Mouse (Mus musculus): ENCODE results near the gene Pfpl. TPM values are rescaled to one million over a fixed set of nuclear protein-coding genes. Genes with fewer than 3 reads are reported as not detected.

Gene Pfpl
- polyA plus RNA-seq, 1 experiment from 2014 or later = not detected

GRCm38 (mm10) chr19:12435011-12435416 lies 7.3 kb downstream of the Pfpl start:
- no peak overlapping the region for H3K4me3 ChIP-seq (ENCODE audit: low read depth, low read length)
- no peak overlapping the region for H3K9ac ChIP-seq (ENCODE audit: low read length)
- WGBS = 86% methylated on average over 4 of the region's 4 CpGs
- H3K4me1 ChIP-seq (ENCODE audit: control insufficient read depth, insufficient read depth, low read length) = no peaks in the 10 kb centered on the region
- no peaks in the 10 kb centered on the region for H3K36me3 ChIP-seq (ENCODE audit: control insufficient read depth, insufficient read depth, low read length)
- no peaks in the 10 kb centered on the region for H3K27me3 ChIP-seq (replicated peaks; ENCODE audit: control insufficient read depth, insufficient read depth, low read length)
- H3K4me2 ChIP-seq (ENCODE audit: low read length) = no peak overlapping the region
- H3K9me3 ChIP-seq (replicated peaks; ENCODE audit: control insufficient read depth, low read length) = no peaks in the 10 kb centered on the region
- ATAC-seq (no peak), DNase-seq (ENCODE audit: low spot score) (no peak)
- H3K27ac ChIP-seq (ENCODE audit: low read depth, low read length) = no peak overlapping the region

- 83% methylated on average over 4 of the region's 4 CpGs for WGBS
- no peak overlapping the region for H3K27ac ChIP-seq (ENCODE audit: low read depth, low read length)
- no peak overlapping the region for H3K9ac ChIP-seq (ENCODE audit: low read length)
Observed at GRCm38 (mm10) chr19:12435750-12436524, 8.2 kb downstream of the Pfpl start.

DNA sequence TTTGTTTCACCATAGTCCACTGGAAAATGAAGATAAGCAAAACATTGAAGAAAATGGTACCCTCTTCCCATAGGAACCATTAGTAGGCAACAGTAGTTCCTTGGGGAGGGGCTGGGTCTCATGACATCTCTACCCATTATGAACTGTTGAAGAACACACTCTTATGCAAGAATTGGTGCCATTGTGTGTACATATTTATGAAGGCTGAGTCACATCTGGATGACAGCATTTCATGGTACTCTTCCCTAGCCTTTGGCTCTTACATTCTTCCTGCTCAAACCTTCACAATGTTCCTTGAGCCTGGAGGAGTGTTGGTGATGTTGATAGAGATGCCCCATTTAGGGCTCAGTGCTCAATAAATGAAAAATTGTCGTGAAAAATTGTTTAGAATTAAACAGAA lies 11.9 kb downstream of the Pfpl start:
- Histone ChIP-seq H3K36me3 (ENCODE audit: control insufficient read depth, insufficient read depth, low read length) (no peaks in the 10 kb centered on the region), H3K27ac (ENCODE audit: low read depth, low read length) (no peak overlapping the region), H3K4me1 (ENCODE audit: control insufficient read depth, insufficient read depth, low read length) (no peaks in the 10 kb centered on the region), H3K9ac (ENCODE audit: low read length) (no peak overlapping the region), H3K9me3 (replicated peaks; ENCODE audit: control insufficient read depth, low read length) (no peaks in the 10 kb centered on the region), H3K4me2 (ENCODE audit: low read length) (no peak overlapping the region), H3K27me3 (replicated peaks; ENCODE audit: control insufficient read depth, insufficient read depth, low read length) (no peaks in the 10 kb centered on the region), H3K4me3 (ENCODE audit: low read depth, low read length) (no peak overlapping the region)
- ATAC-seq (no peak), DNase-seq (ENCODE audit: low spot score) (no peak)
- 50% methylated on average over 1 of the region's 1 CpGs for WGBS

More at GRCm38 (mm10) chr19:12435750-12436524, 8.2 kb downstream of the Pfpl start:
- Histone ChIP-seq H3K4me2 (ENCODE audit: low read length) (no peak overlapping the region), H3K27me3 (replicated peaks; ENCODE audit: control insufficient read depth, insufficient read depth, low read length) (no peaks in the 10 kb centered on the region), H3K4me3 (ENCODE audit: low read depth, low read length) (no peak overlapping the region), H3K9me3 (replicated peaks; ENCODE audit: control insufficient read depth, low read length) (no peaks in the 10 kb centered on the region), H3K36me3 (ENCODE audit: control insufficient read depth, insufficient read depth, low read length) (no peaks in the 10 kb centered on the region), H3K4me1 (ENCODE audit: control insufficient read depth, insufficient read depth, low read length) (no peaks in the 10 kb centered on the region)
- DNase-seq (ENCODE audit: low spot score) (no peak), ATAC-seq (no peak)

DNA sequence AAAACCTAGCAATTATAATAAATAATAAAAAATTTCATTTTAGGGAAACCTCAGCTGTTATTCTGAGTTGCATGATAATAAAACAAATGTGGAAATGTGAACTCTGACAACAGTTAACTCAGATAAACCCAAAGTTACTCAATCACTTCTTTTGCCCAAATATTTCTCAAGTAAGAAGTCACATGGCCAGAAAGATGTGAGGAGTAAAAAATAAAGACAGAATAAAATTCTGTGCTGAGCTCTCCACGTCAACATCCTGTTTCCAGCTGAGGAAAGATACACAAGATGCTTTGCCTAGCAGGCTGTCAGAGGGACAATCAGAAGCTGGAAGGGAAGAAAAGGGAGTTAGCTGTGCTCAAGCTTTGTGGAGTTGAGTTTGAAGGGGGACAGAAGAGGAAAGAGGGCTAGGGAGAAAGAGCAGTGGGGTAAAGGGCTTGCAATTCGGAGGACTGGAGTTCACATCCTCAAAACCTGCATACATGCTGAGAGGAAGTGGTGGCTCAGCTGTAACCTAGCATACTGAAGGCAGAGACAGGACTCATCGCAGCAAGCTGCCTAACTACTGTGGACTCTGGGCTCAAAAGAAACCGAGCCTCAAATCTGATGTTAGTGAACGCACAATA lies 12.5 kb downstream of the Pfpl start:
- Histone ChIP-seq H3K9me3 (replicated peaks; ENCODE audit: control insufficient read depth, low read length) (no peaks in the 10 kb centered on the region), H3K9ac (ENCODE audit: low read length) (no peak overlapping the region), H3K4me1 (ENCODE audit: control insufficient read depth, insufficient read depth, low read length) (no peaks in the 10 kb centered on the region), H3K36me3 (ENCODE audit: control insufficient read depth, insufficient read depth, low read length) (no peaks in the 10 kb centered on the region), H3K4me3 (ENCODE audit: low read depth, low read length) (no peak overlapping the region), H3K27ac (ENCODE audit: low read depth, low read length) (no peak overlapping the region), H3K27me3 (replicated peaks; ENCODE audit: control insufficient read depth, insufficient read depth, low read length) (no peaks in the 10 kb centered on the region), H3K4me2 (ENCODE audit: low read length) (no peak overlapping the region)
- DNase-seq (ENCODE audit: low spot score) = no peak
- WGBS = 68% methylated on average over 5 of the region's 5 CpGs
- no peak for ATAC-seq

- WGBS = 83% methylated on average over 4 of the region's 4 CpGs
- H3K4me1 ChIP-seq (ENCODE audit: control insufficient read depth, insufficient read depth, low read length) = no peaks in the 10 kb centered on the region
- DNase-seq (ENCODE audit: low spot score) (no peak), ATAC-seq (no peak)
- no peak overlapping the region for H3K4me2 ChIP-seq (ENCODE audit: low read length)
- no peak overlapping the region for H3K27ac ChIP-seq (ENCODE audit: low read depth, low read length)
- H3K27me3 ChIP-seq (replicated peaks; ENCODE audit: control insufficient read depth, insufficient read depth, low read length) = no peaks in the 10 kb centered on the region
- no peaks in the 10 kb centered on the region for H3K9me3 ChIP-seq (replicated peaks; ENCODE audit: control insufficient read depth, low read length)
- no peaks in the 10 kb centered on the region for H3K36me3 ChIP-seq (ENCODE audit: control insufficient read depth, insufficient read depth, low read length)
- no peak overlapping the region for H3K9ac ChIP-seq (ENCODE audit: low read length)
- H3K4me3 ChIP-seq (ENCODE audit: low read depth, low read length) = no peak overlapping the region
Observed at GRCm38 (mm10) chr19:12442560-12442959, 14.9 kb downstream of the Pfpl start.

DNA sequence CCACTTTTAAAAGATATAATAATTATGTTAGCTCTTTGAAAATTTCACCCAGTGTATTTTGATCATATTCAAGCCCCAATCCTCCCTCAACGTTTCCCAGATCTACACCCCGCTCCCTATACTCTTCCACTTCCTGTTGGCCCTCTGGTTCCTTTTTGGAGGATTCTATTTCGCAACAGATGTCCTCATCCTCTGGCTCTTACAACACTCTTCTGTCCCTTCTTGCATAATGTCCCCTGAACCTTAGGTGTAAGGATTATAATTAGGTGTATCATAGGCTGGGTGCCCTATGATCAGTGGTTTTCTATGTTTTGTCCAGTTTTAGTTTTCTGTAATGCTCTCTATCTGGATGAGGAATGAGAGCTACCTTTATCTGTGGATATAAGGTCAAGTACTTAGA lies 17.3 kb downstream of the Pfpl start:
- WGBS = 81% methylated on average over 3 of the region's 3 CpGs
- H3K36me3 ChIP-seq (ENCODE audit: control insufficient read depth, insufficient read depth, low read length) = no peaks in the 10 kb centered on the region
- DNase-seq (ENCODE audit: low spot score) (no peak), ATAC-seq (no peak)
- no peak overlapping the region for H3K4me3 ChIP-seq (ENCODE audit: low read depth, low read length)
- no peak overlapping the region for H3K4me2 ChIP-seq (ENCODE audit: low read length)
- H3K9me3 ChIP-seq (replicated peaks; ENCODE audit: control insufficient read depth, low read length) = no peaks in the 10 kb centered on the region
- no peaks in the 10 kb centered on the region for H3K4me1 ChIP-seq (ENCODE audit: control insufficient read depth, insufficient read depth, low read length)
- no peak overlapping the region for H3K9ac ChIP-seq (ENCODE audit: low read length)
- no peak overlapping the region for H3K27ac ChIP-seq (ENCODE audit: low read depth, low read length)
- no peaks in the 10 kb centered on the region for H3K27me3 ChIP-seq (replicated peaks; ENCODE audit: control insufficient read depth, insufficient read depth, low read length)

DNA sequence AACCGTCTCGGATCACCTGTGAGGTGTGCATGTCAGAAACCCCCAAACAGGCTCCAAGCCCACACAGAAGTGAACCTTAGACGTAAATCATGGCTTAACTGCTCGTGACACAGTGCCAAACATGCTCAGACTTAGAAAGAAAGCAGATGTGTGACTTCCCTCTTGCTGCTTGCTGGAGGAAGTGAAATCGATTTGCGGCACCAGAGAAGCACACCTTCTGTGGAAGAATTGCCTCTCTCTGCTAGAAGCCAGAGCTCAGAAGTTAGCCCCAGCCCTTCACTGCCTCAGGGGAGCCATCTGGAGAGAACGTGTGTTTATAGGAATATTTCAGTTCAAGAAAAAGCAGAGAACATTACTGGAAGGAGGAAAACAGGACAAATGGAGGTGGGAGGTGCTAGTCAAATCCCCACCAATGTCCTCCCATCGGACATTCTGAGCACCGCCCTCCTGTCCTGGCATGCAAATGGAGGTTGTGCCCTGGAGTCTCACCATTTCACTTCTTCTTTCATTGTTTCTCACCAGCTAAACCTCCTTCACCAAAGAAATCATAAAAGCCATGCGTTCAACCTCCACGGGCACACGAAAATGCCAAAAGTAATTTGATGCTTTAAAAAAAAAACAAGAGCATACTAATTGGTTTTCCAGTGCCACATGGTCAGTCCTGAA lies 29.8 kb downstream of the Pfpl start:
- no peaks in the 10 kb centered on the region for H3K9me3 ChIP-seq (replicated peaks; ENCODE audit: control insufficient read depth, low read length)
- no peak overlapping the region for H3K4me2 ChIP-seq (ENCODE audit: low read length)
- H3K27ac ChIP-seq (ENCODE audit: low read depth, low read length) = no peak overlapping the region
- H3K36me3 ChIP-seq (ENCODE audit: control insufficient read depth, insufficient read depth, low read length) = no peaks in the 10 kb centered on the region
- H3K4me3 ChIP-seq (ENCODE audit: low read depth, low read length) = no peak overlapping the region
- no peak overlapping the region for H3K9ac ChIP-seq (ENCODE audit: low read length)
- ATAC-seq (no peak), DNase-seq (ENCODE audit: low spot score) (no peak)
- no peaks in the 10 kb centered on the region for H3K27me3 ChIP-seq (replicated peaks; ENCODE audit: control insufficient read depth, insufficient read depth, low read length)
- no peaks in the 10 kb centered on the region for H3K4me1 ChIP-seq (ENCODE audit: control insufficient read depth, insufficient read depth, low read length)
- WGBS = 81% methylated on average over 12 of the region's 12 CpGs

- Histone ChIP-seq H3K4me2 (ENCODE audit: low read length) (no peak overlapping the region), H3K36me3 (ENCODE audit: control insufficient read depth, insufficient read depth, low read length) (no peaks in the 10 kb centered on the region), H3K9ac (ENCODE audit: low read length) (no peak overlapping the region), H3K27ac (ENCODE audit: low read depth, low read length) (no peak overlapping the region), H3K27me3 (replicated peaks; ENCODE audit: control insufficient read depth, insufficient read depth, low read length) (no peaks in the 10 kb centered on the region), H3K9me3 (replicated peaks; ENCODE audit: control insufficient read depth, low read length) (no peaks in the 10 kb centered on the region), H3K4me3 (ENCODE audit: low read depth, low read length) (no peak overlapping the region), H3K4me1 (ENCODE audit: control insufficient read depth, insufficient read depth, low read length) (no peaks in the 10 kb centered on the region)
- WGBS = 82% methylated on average over 4 of the region's 4 CpGs
- no peak for DNase-seq (ENCODE audit: low spot score)
- no peak for ATAC-seq
Observed at GRCm38 (mm10) chr19:12459516-12459915, 31.8 kb downstream of the Pfpl start.
